Mouse (Mus musculus) midbrain, embryonic 15.5 days (tissue): ENCODE data around the gene Dner. TPM values are rescaled to one million over a fixed set of nuclear protein-coding genes. Genes with fewer than 3 reads are reported as not detected.
A peak's percentile ranks its signal among the peaks of the same experiment; 100 is the strongest.

Experiments used
- ATAC-seq: fragments of 200-750 bp; cut with Nextera tagmentation; replicated peaks from 2 replicates; pipeline ENCODE4 v1.8.0; 2017; ENCODE audit warnings: moderate TSS enrichment
- H3K27ac ChIP-seq: fragments of 300-500 bp; sonication (generic); 2 replicates; pipeline ENCODE4 v1.5.1; 2015; ENCODE audit warnings: mild to moderate bottlenecking, inconsistent platforms
- H3K27me3 ChIP-seq: fragments of 300-500 bp; sonication (generic); replicated peaks from 2 replicates; pipeline ENCODE4 v1.6.1; 2015; ENCODE audit warnings: inconsistent platforms
- H3K36me3 ChIP-seq: fragments of 300-500 bp; sonication (generic); replicated peaks from 2 replicates; pipeline ENCODE4 v1.6.1; 2015; ENCODE audit warnings: inconsistent platforms
- H3K4me1 ChIP-seq: fragments of 300-500 bp; sonication (generic); 2 replicates; pipeline ENCODE4 v1.6.1; 2015; ENCODE audit warnings: inconsistent platforms
- H3K4me2 ChIP-seq: fragments of 300-500 bp; sonication (generic); 2 replicates; pipeline ENCODE4 v1.6.1; 2015; ENCODE audit warnings: inconsistent platforms, mild to moderate bottlenecking, moderate library complexity
- H3K4me3 ChIP-seq: fragments of 300-500 bp; sonication (generic); 2 replicates; pipeline ENCODE4 v1.5.1; 2015; ENCODE audit warnings: mild to moderate bottlenecking, inconsistent platforms
- H3K9ac ChIP-seq: fragments of 300-500 bp; sonication (generic); 2 replicates; pipeline ENCODE4 v1.6.1; 2015; ENCODE audit warnings: mild to moderate bottlenecking, inconsistent platforms
- H3K9me3 ChIP-seq: fragments of 300-500 bp; sonication (generic); 2 replicates; pipeline ENCODE4 v1.6.1; 2016; ENCODE audit warnings: inconsistent platforms
- WGBS: fragments of 180-500 bp; shearing (Covaris S2); methylation state at CpG from one replicate; pipeline ENCODE4 v1.1.7; 2015; ENCODE audit warnings: mixed read lengths; 5-methylcytosine and 5-hydroxymethylcytosine counted together
- polyA plus RNA-seq: library from polyadenylated mRNA; unstranded; fragments of >200 nt; fragmentation: Nextera tagmentation; extraction: Ambion mirVana; gene quantifications from 2 replicates; pipeline ENCODE4 v1.2.1, GENCODE M21; 2015

The Dner gene
- polyA plus RNA-seq: 275 and 291 TPM in 2 replicates

- no peaks in the 10 kb centered on the region for H3K9me3 ChIP-seq
- peaks cover 38% of the 10 kb centered on the region for H3K4me1 ChIP-seq
- under 1% methylated on average over 75 of the region's 75 CpGs for whole genome bisulfite sequencing
- H3K36me3 ChIP-seq: no peaks in the 10 kb centered on the region
- peak within 1 kb of the TSS; percentile 92 for H3K27ac ChIP-seq
- ATAC-seq: peak; percentile 88
- peak within 1 kb of the TSS; percentile 72 for H3K4me2 ChIP-seq
- H3K4me3 ChIP-seq: peak within 1 kb of the TSS; percentile 70
- no peaks in the 10 kb centered on the region for H3K27me3 ChIP-seq
- peak within 1 kb of the TSS; percentile 86 for H3K9ac ChIP-seq
These were observed at the start of gene Dner for GRCm38 (mm10) chr1:84695517-84696411. Gene Dner, minus strand, starts transcription at chr1:84696221.

- Histone ChIP-seq H3K4me2 (no peak overlapping the region), H3K9ac (no peak overlapping the region), H3K4me3 (no peak overlapping the region), H3K27ac (no peak overlapping the region), H3K4me1 (no peaks in the 10 kb centered on the region), H3K36me3 (peaks cover 23% of the 10 kb centered on the region; the same call in 1 of the 2 replicates), H3K27me3 (no peaks in the 10 kb centered on the region), H3K9me3 (no peaks in the 10 kb centered on the region)
- ATAC-seq: no peak
- 88% methylated on average over 3 of the region's 3 CpGs for WGBS
These were observed 46.1 kb upstream of the Dner start for GRCm38 (mm10) chr1:84742156-84742555.

GRCm38 (mm10) chr1:84740080-84740479 is 44.1 kb upstream of the Dner start:
- 100% methylated on average over 1 of the region's 1 CpGs for WGBS
- H3K4me1 ChIP-seq: no peaks in the 10 kb centered on the region
- no peak overlapping the region for H3K4me2 ChIP-seq
- peaks cover 26% of the 10 kb centered on the region; the same call in 1 of the 2 replicates for H3K36me3 ChIP-seq
- H3K9ac ChIP-seq: no peak overlapping the region
- H3K4me3 ChIP-seq: no peak overlapping the region
- H3K9me3 ChIP-seq: no peaks in the 10 kb centered on the region
- H3K27me3 ChIP-seq: no peaks in the 10 kb centered on the region
- ATAC-seq: no peak
- no peak overlapping the region for H3K27ac ChIP-seq

GRCm38 (mm10) chr1:84737097-84737496 is 41.1 kb upstream of the Dner start:
- peaks cover 27% of the 10 kb centered on the region; the same call in 1 of the 2 replicates for H3K36me3 ChIP-seq
- ATAC-seq: no peak
- no peak overlapping the region for H3K4me2 ChIP-seq

GRCm38 (mm10) chr1:84733799-84734198 is 37.8 kb upstream of the Dner start:
- Histone ChIP-seq H3K27ac (no peak overlapping the region), H3K36me3 (peaks cover 26% of the 10 kb centered on the region; the same call in 1 of the 2 replicates), H3K27me3 (no peaks in the 10 kb centered on the region), H3K4me2 (no peak overlapping the region), H3K4me3 (no peak overlapping the region), H3K4me1 (no peaks in the 10 kb centered on the region), H3K9ac (no peak overlapping the region), H3K9me3 (no peaks in the 10 kb centered on the region)
- WGBS: 67% methylated on average over 3 of the region's 3 CpGs
- 0 out of 2 replicates have a peak, but pooled peaks have one; percentile 17 for ATAC-seq

More at GRCm38 (mm10) chr1:84737097-84737496, 41.1 kb upstream of the Dner start:
- no peak overlapping the region for H3K4me3 ChIP-seq
- no peaks in the 10 kb centered on the region for H3K4me1 ChIP-seq
- WGBS: 56% methylated on average over 1 of the region's 1 CpGs
- H3K27ac ChIP-seq: no peak overlapping the region
- no peaks in the 10 kb centered on the region for H3K27me3 ChIP-seq
- no peaks in the 10 kb centered on the region for H3K9me3 ChIP-seq
- no peak overlapping the region for H3K9ac ChIP-seq

GRCm38 (mm10) chr1:84731763-84732162 is 35.7 kb upstream of the Dner start:
- Histone ChIP-seq H3K4me3 (no peak overlapping the region), H3K27me3 (no peaks in the 10 kb centered on the region), H3K27ac (no peak overlapping the region), H3K4me2 (no peak overlapping the region), H3K36me3 (peaks cover 26% of the 10 kb centered on the region; the same call in 1 of the 2 replicates), H3K9ac (no peak overlapping the region), H3K9me3 (no peaks in the 10 kb centered on the region), H3K4me1 (no peaks in the 10 kb centered on the region)
- 79% methylated on average over 1 of the region's 1 CpGs for WGBS
- ATAC-seq: no peak

GRCm38 (mm10) chr1:84722841-84723240 is 26.8 kb upstream of the Dner start:
- no peak for ATAC-seq
- no peak overlapping the region for H3K9ac ChIP-seq
- peaks cover 29% of the 10 kb centered on the region; the same call in 1 of the 2 replicates for H3K36me3 ChIP-seq

GRCm38 (mm10) chr1:84722371-84722770 is 26.4 kb upstream of the Dner start:
- Histone ChIP-seq H3K4me3 (no peak overlapping the region), H3K36me3 (peaks cover 26% of the 10 kb centered on the region; the same call in 1 of the 2 replicates), H3K9ac (no peak overlapping the region), H3K4me2 (no peak overlapping the region), H3K9me3 (no peaks in the 10 kb centered on the region), H3K27ac (no peak overlapping the region), H3K4me1 (no peaks in the 10 kb centered on the region), H3K27me3 (no peaks in the 10 kb centered on the region)
- no peak for ATAC-seq
- 95% methylated on average over 3 of the region's 3 CpGs for WGBS

More at GRCm38 (mm10) chr1:84722841-84723240, 26.8 kb upstream of the Dner start:
- H3K27me3 ChIP-seq: no peaks in the 10 kb centered on the region
- no peak overlapping the region for H3K4me3 ChIP-seq
- no peaks in the 10 kb centered on the region for H3K9me3 ChIP-seq
- no peak overlapping the region for H3K27ac ChIP-seq
- no peak overlapping the region for H3K4me2 ChIP-seq
- no peaks in the 10 kb centered on the region for H3K4me1 ChIP-seq

GRCm38 (mm10) chr1:84721942-84722341 is 25.9 kb upstream of the Dner start:
- Histone ChIP-seq H3K4me3 (no peak overlapping the region), H3K4me1 (no peaks in the 10 kb centered on the region), H3K4me2 (no peak overlapping the region), H3K9ac (no peak overlapping the region), H3K27me3 (no peaks in the 10 kb centered on the region), H3K27ac (no peak overlapping the region), H3K36me3 (peaks cover 26% of the 10 kb centered on the region; the same call in 1 of the 2 replicates), H3K9me3 (no peaks in the 10 kb centered on the region)
- 95% methylated on average over 3 of the region's 3 CpGs for WGBS
- no peak for ATAC-seq

- peak; percentile 93 for ATAC-seq
- peaks cover 9% of the 10 kb centered on the region for H3K4me1 ChIP-seq
These were observed 14.1 kb upstream of the Dner start for GRCm38 (mm10) chr1:84709810-84710785.

GRCm38 (mm10) chr1:84709406-84709805 is 13.4 kb upstream of the Dner start:
- no peaks in the 10 kb centered on the region for H3K9me3 ChIP-seq
- H3K27ac ChIP-seq: peak overlapping the region; percentile 87
- H3K9ac ChIP-seq: peak overlapping the region; percentile 34; the same call in 1 of the 2 replicates
- H3K4me1 ChIP-seq: peaks cover 9% of the 10 kb centered on the region
- WGBS: 25% methylated on average over 5 of the region's 5 CpGs
- no peaks in the 10 kb centered on the region for H3K27me3 ChIP-seq
- no peaks in the 10 kb centered on the region for H3K36me3 ChIP-seq
- peak overlapping the region; percentile 57 for H3K4me2 ChIP-seq
- peak overlapping the region; percentile 43 for H3K4me3 ChIP-seq
- peak; percentile 82 for ATAC-seq

More at GRCm38 (mm10) chr1:84709810-84710785, 14.1 kb upstream of the Dner start:
- WGBS: 9% methylated on average over 31 of the region's 31 CpGs
- Histone ChIP-seq H3K36me3 (no peaks in the 10 kb centered on the region), H3K27ac (peak overlapping the region; percentile 87), H3K4me2 (peak overlapping the region; percentile 57), H3K9me3 (no peaks in the 10 kb centered on the region), H3K27me3 (no peaks in the 10 kb centered on the region), H3K4me3 (peak overlapping the region; percentile 43), H3K9ac (peak overlapping the region; percentile 40)

- no peak overlapping the region for H3K4me3 ChIP-seq
- no peaks in the 10 kb centered on the region for H3K36me3 ChIP-seq
- H3K4me1 ChIP-seq: peaks cover 13% of the 10 kb centered on the region
- no peaks in the 10 kb centered on the region for H3K27me3 ChIP-seq
- 94% methylated on average over 6 of the region's 6 CpGs for WGBS
- no peak for ATAC-seq
- no peak overlapping the region for H3K27ac ChIP-seq
- no peak overlapping the region for H3K9ac ChIP-seq
- no peaks in the 10 kb centered on the region for H3K9me3 ChIP-seq
- H3K4me2 ChIP-seq: no peak overlapping the region
These were observed 4.2 kb upstream of the Dner start for GRCm38 (mm10) chr1:84700254-84700653.
